Mouse (Mus musculus) brain, embryonic 14.5 days (tissue): ENCODE measurements at regions not wholly inside any gene's neighbourhood (a gene's known extent, or its start where the extent isn't known, plus 50 kb on each side); places are given as distances from the start of the nearest gene placed in this dataset.

Experiments
- CTCF ChIP-seq: fragments of 200-500 bp; IDR thresholded peaks from 2 replicates; pipeline ENCODE4 v1.5.1; 2012; ENCODE audit warnings: inconsistent platforms, mild to moderate bottlenecking, moderate library complexity, borderline replicate concordance; ENCODE audit not compliant: insufficient read depth, insufficient read length; ENCODE audit errors: extremely low read depth
- POLR2A ChIP-seq: fragments of 200-500 bp; IDR thresholded peaks from 2 replicates; pipeline ENCODE4 v1.6.1; 2012; ENCODE audit warnings: mild to moderate bottlenecking, inconsistent platforms, borderline replicate concordance; ENCODE audit not compliant: poor library complexity, insufficient read depth, insufficient read length, severe bottlenecking; ENCODE audit errors: extremely low read depth

- no peak for TF ChIP-seq CTCF
- no peak for TF ChIP-seq POLR2A
Observed at GRCm38 (mm10) chr2:178673621-178674020, 243.3 kb downstream of the Cdh26 start.
